Mouse (Mus musculus) kidney, embryonic 16.5 days (tissue): ENCODE results near the gene Ints4. TPM values are rescaled to one million over a fixed set of nuclear protein-coding genes. Genes with fewer than 3 reads are reported as not detected.

Experiments
- ATAC-seq: fragments of 200-750 bp; cut with Nextera tagmentation; 2 replicates; pipeline ENCODE4 v1.8.0; 2017; ENCODE audit warnings: moderate TSS enrichment; ENCODE audit not compliant: low FRiP score, low TSS enrichment
- H3K27ac ChIP-seq: fragments of 300-500 bp; sonication (generic); 2 replicates; pipeline ENCODE4 v1.5.1; 2014; ENCODE audit warnings: low read length
- H3K27me3 ChIP-seq: fragments of 300-500 bp; sonication (generic); 2 replicates; pipeline ENCODE4 v1.6.1; 2014; ENCODE audit warnings: low read length, control low read depth, mixed read lengths; ENCODE audit not compliant: insufficient read depth
- H3K36me3 ChIP-seq: fragments of 300-500 bp; sonication (generic); 2 replicates; pipeline ENCODE4 v1.6.1; 2014; ENCODE audit warnings: low read length, control low read depth, mixed read lengths; ENCODE audit not compliant: insufficient read depth
- H3K4me1 ChIP-seq: fragments of 300-500 bp; sonication (generic); 2 replicates; pipeline ENCODE4 v1.6.1; 2014; ENCODE audit warnings: low read length, control low read depth, mixed read lengths; ENCODE audit not compliant: insufficient read depth
- H3K4me2 ChIP-seq: fragments of 300-500 bp; sonication (generic); replicated peaks from 2 replicates; pipeline ENCODE4 v1.6.1; 2014; ENCODE audit warnings: low read depth, low read length
- H3K4me3 ChIP-seq: fragments of 300-500 bp; sonication (generic); 2 replicates; pipeline ENCODE4 v1.5.1; 2014; ENCODE audit warnings: mild to moderate bottlenecking, low read length
- H3K9ac ChIP-seq: fragments of 300-500 bp; sonication (generic); replicated peaks from 2 replicates; pipeline ENCODE4 v1.6.1; 2014; ENCODE audit warnings: low read length
- H3K9me3 ChIP-seq: fragments of 300-500 bp; sonication (generic); 2 replicates; pipeline ENCODE4 v1.6.1; 2016; ENCODE audit warnings: low read length, control low read depth
- WGBS: fragments of 180-500 bp; shearing (Covaris S2); extraction: QIAGEN DNeasy Blood & Tissue Kit; methylation state at CpG from one replicate; pipeline ENCODE4 v1.1.7; 2014; 5-methylcytosine and 5-hydroxymethylcytosine counted together
- polyA plus RNA-seq: library from polyadenylated mRNA; unstranded; fragments of >200 nt; fragmentation: Nextera tagmentation; extraction: Ambion mirVana; gene quantifications from 2 replicates; pipeline ENCODE4 v1.2.1, GENCODE M21; 2015

The Ints4 gene
- polyA plus RNA-seq, 1 experiment from 2014 or later: 59.2 TPM

DNA sequence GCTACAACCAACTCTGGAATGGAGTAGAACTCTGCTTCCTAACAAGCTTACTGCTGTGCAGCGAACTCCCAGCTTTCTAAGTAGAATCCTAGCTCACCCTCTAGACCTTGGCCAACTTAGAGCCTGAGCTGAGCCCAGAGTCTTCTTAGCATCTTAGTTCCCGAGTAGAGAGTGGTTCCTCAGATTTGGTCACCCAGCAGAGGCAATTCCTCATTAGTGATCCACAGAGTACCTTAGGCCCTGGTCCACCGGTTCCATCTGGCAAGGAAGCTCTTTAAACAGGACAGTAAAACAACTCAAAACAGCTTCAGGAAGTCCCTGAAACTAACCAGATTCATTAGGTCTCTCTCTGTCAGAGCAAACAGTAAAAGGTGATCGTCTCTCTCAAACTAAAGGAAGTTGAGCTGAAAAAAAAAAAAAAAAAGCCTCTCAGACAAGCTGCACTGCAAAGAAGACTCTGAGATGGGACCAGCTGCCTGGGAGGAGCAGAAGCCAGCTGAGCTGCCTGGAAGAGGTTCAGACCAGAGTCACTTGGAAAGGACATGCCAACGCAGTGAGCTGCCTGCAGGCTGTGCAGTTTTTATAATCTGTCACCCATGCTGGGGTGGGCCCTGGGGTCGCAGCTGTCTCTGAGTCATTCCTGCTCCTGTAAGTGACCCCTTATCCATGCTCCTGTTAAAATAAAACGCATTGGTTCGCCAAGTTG lies 97.8 kb downstream of the Ints4 start:
- H3K9me3 ChIP-seq: peaks cover 3% of the 10 kb centered on the region
- H3K9ac ChIP-seq: peak overlapping the region; percentile 99
- peak overlapping the region; percentile 88 for H3K4me2 ChIP-seq
- H3K27me3 ChIP-seq: no peaks in the 10 kb centered on the region
- ATAC-seq: 0 out of 2 replicates have a peak, but pooled peaks have one; percentile 4
- peak overlapping the region; percentile 97 for H3K27ac ChIP-seq
- 0 out of 2 replicates have a peak, but pooled peaks cover 3% of the 10 kb centered on the region for H3K36me3 ChIP-seq
- peak overlapping the region; percentile 99 for H3K4me3 ChIP-seq
- H3K4me1 ChIP-seq: peaks cover 10% of the 10 kb centered on the region
- WGBS: 26% methylated on average over 8 of the region's 8 CpGs

GRCm38 (mm10) chr7:97579067-97579975 lies 98.6 kb downstream of the Ints4 start, which contains the start of the genes Aamdc and Rsf1:
TSS of gene Aamdc (minus strand) at chr7:97579497.
TSS of gene Rsf1 (plus strand) at chr7:97579889.
- Histone ChIP-seq H3K9ac (peak within 1 kb of the TSS; percentile 99), H3K27ac (peak within 1 kb of the TSS; percentile 97), H3K4me3 (peak within 1 kb of the TSS; percentile 99), H3K4me2 (peak within 1 kb of the TSS; percentile 88), H3K9me3 (peaks cover 3% of the 10 kb centered on the region), H3K4me1 (peaks cover 10% of the 10 kb centered on the region), H3K27me3 (no peaks in the 10 kb centered on the region), H3K36me3 (no peaks in the 10 kb centered on the region)
- ATAC-seq: peak; percentile 98
- under 1% methylated on average over 46 of the region's 68 CpGs for WGBS

DNA sequence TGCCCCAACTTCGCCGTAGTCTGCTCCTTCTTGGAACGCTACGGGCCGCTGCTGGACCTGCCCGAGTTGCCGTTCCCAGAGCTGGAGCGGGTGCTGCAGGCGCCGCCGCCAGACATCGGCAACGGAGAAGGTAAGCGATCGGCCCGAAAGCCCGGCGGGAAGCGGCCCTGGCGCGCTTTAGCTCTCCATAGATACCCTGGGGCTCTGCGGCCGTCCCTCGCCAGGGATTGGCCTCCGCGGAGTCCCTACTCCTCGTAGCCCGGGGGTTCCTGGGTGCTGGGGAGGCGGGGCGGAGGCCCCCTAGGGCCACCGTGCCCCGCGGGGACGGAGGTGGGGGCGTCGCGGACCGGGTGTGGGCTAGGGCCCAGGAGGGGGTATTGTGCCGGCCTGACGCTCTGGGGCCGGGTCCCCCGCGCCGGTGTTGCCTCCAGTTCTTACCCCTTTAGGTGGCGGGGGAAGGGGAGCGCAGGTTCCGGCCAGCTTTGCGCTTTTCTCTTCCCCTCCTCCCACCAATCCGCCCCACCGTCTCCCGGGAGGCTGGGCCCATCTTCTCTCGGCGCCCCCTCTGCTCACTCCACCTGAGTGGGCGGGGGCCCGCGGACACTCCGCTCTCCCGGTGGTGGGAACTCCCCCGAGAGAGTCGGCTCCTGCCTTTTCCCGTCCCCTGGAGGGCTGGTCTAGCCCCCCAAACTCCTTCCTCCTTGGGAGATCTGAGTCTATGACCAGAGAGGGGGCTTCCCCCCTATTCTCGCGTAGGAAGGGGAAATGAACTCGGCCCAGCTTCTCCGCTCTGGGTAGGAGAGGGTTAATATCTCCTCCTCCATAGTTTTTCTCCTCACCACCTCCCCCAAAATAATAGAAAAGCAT lies 99.5 kb downstream of the Ints4 start:
- peak; percentile 43 for ATAC-seq
- Histone ChIP-seq H3K9ac (peak overlapping the region; percentile 99), H3K9me3 (peaks cover 3% of the 10 kb centered on the region), H3K4me2 (peak overlapping the region; percentile 88), H3K36me3 (no peaks in the 10 kb centered on the region), H3K4me3 (peak overlapping the region; percentile 99), H3K27me3 (no peaks in the 10 kb centered on the region), H3K4me1 (peaks cover 10% of the 10 kb centered on the region), H3K27ac (peak overlapping the region; percentile 97)
- 1% methylated on average over 56 of the region's 65 CpGs for WGBS

DNA sequence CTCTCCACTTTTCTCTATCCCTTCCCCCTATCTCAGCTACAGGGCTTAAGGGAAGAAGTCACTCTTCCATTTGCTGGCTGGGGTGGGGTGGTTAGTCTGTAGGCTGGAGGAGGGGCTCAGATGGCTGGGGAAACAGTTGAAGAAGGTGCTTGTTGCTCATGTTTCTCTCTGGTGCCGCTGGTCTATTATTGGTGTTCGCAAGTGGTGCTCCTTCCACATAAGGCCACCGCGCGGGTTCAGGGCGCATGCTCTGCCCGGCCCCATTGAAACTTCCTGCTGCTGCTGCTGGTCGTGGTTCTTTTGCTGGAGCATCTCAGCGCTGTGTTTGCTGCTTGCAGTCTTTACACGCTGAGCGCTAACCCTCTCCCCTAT lies 100.1 kb downstream of the Ints4 start:
- WGBS: under 1% methylated on average over 11 of the region's 11 CpGs
- H3K4me2 ChIP-seq: peak overlapping the region; percentile 88
- H3K9ac ChIP-seq: peak overlapping the region; percentile 99
- H3K36me3 ChIP-seq: no peaks in the 10 kb centered on the region
- H3K4me1 ChIP-seq: peaks cover 10% of the 10 kb centered on the region
- peak overlapping the region; percentile 97 for H3K27ac ChIP-seq
- peak overlapping the region; percentile 99 for H3K4me3 ChIP-seq
- peaks cover 3% of the 10 kb centered on the region for H3K9me3 ChIP-seq
- ATAC-seq: peak; percentile 62
- no peaks in the 10 kb centered on the region for H3K27me3 ChIP-seq

DNA sequence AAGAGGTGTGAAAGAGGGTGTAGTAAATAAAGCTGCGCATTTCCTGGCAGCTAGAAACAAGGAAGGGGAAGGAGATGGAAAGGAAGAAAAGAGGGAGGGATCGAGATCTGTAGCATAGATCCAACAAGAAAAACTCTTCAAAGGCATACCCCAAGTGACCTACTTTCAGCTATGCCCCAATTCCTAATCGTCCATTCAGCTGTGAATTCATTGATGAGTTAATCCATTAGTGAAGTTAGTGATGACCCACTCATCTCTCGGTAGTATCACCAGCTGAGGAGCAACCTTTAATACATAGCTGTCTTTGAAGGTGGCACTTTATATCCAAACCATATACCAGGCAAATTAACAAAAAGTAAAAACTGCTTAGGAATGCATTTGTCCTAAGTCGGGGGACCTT lies 107.8 kb downstream of the Ints4 start:
- Histone ChIP-seq H3K4me3 (no peak overlapping the region), H3K27me3 (no peaks in the 10 kb centered on the region), H3K9me3 (no peaks in the 10 kb centered on the region), H3K36me3 (0 out of 2 replicates have a peak, but pooled peaks cover 2% of the 10 kb centered on the region), H3K4me1 (peaks cover 32% of the 10 kb centered on the region), H3K4me2 (no peak overlapping the region), H3K9ac (no peak overlapping the region), H3K27ac (peak overlapping the region; percentile 50)
- WGBS: 82% methylated on average over 5 of the region's 5 CpGs
- ATAC-seq: no peak

DNA sequence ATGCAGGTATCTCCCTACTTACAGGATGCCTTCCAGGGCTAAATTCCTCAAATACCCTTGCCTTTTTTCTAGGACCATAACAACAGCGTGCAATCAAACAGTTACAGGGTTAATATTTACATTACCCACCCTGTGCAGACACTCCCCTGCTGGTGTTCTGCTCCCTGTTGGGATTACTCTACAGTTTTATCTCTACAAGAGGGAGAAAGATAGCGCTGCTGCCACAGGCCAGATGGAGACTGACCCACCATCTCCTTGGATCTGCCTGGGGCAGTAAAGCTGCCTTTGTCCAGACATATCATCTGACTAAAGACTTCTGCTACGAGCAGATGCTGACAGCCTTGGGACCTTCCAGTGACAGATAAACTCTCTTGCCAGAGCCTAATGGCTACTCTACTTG lies 109.7 kb downstream of the Ints4 start:
- Histone ChIP-seq H3K27me3 (no peaks in the 10 kb centered on the region), H3K27ac (0 out of 2 replicates have a peak overlapping the region, but pooled peaks have one; percentile 58), H3K9me3 (no peaks in the 10 kb centered on the region), H3K4me1 (peaks cover 32% of the 10 kb centered on the region), H3K9ac (no peak overlapping the region), H3K4me3 (no peak overlapping the region), H3K4me2 (no peak overlapping the region), H3K36me3 (0 out of 2 replicates have a peak, but pooled peaks cover 2% of the 10 kb centered on the region)
- 24% methylated on average over 3 of the region's 3 CpGs for WGBS
- ATAC-seq: peak; percentile 69; the same call in 1 of the 2 replicates

Other genes starting within 250 kb of the Ints4 start
- 1.3 and 1.7 TPM in 2 replicates for gene Usp35, start 148.9 kb upstream of the Ints4 start, polyA plus RNA-seq
- gene Kctd21, start 148.6 kb upstream of the Ints4 start, polyA plus RNA-seq: 4.7 and 5.4 TPM in 2 replicates
- gene Alg8, start 109.3 kb upstream of the Ints4 start, polyA plus RNA-seq: 43.6 and 49.3 TPM in 2 replicates
- gene Ndufc2, start 81.0 kb upstream of the Ints4 start, polyA plus RNA-seq: 324 and 325 TPM in 2 replicates
- gene Thrsp, start 63.2 kb upstream of the Ints4 start, polyA plus RNA-seq: 0.81 and 1.2 TPM in 2 replicates
- 1.2 and 1.4 TPM in 2 replicates for gene Kctd14, start 29.6 kb upstream of the Ints4 start, polyA plus RNA-seq
- 57.5 and 58.5 TPM in 2 replicates for gene Aamdc, start 98.5 kb downstream of the Ints4 start, polyA plus RNA-seq
- gene Rsf1, start 98.9 kb downstream of the Ints4 start, polyA plus RNA-seq: 18.8 and 20.9 TPM in 2 replicates
- 199 and 205 TPM in 2 replicates for gene Clns1a, start 215.7 kb downstream of the Ints4 start, polyA plus RNA-seq